Mouse (Mus musculus): ENCODE measurements around the gene Cygb. TPM values are rescaled to one million over a fixed set of nuclear protein-coding genes. Genes with fewer than 3 reads are reported as not detected.

Gene Cygb
- polyA plus RNA-seq, 2 experiments = 0.44 to 0.64 TPM

GRCm38 (mm10) chr11:116673410-116673809 lies 19.3 kb upstream of the Cygb start:
- TF ChIP-seq EP300 (IDR thresholded peaks at IDR 0.05; ENCODE audit: low read depth) = no peak
- TF ChIP-seq CTCF (IDR thresholded peaks at IDR 0.05; ENCODE audit: low read depth) = no peak
- peak overlapping the region; percentile 85 for H3K4me2 ChIP-seq (ENCODE audit: low read depth)
- peaks cover 47% of the 10 kb centered on the region for H3K36me3 ChIP-seq (replicated peaks; ENCODE audit: control insufficient read depth, insufficient read depth, low read depth)
- 70% methylated on average over 2 of the region's 2 CpGs for WGBS (ENCODE audit: insufficient replicate concordance)
- no peak for DNase-seq (ENCODE audit: low read depth in 3 of 3, low spot score in 3 of 3)
- no peaks in the 10 kb centered on the region for H3K27me3 ChIP-seq (ENCODE audit: control insufficient read depth, insufficient read depth, low read length)
- peak overlapping the region; percentile 94; the same call in 1 of the 2 replicates for H3K9ac ChIP-seq (replicated peaks)
- H3K4me1 ChIP-seq (replicated peaks; ENCODE audit: control insufficient read depth in 2 of 2, insufficient read depth in 2 of 2, low read length in 1 of 2) = peaks cover 13 to 22% of the 10 kb centered on the region in 2 experiments
- peak overlapping the region; percentile 56; the same call in 1 of the 2 replicates for H3K27ac ChIP-seq
- no peak for ATAC-seq (ENCODE audit: insufficient read depth)
- no peaks in the 10 kb centered on the region for H3K9me3 ChIP-seq (ENCODE audit: control insufficient read depth, low read length)
- H3K4me3 ChIP-seq (ENCODE audit: insufficient read depth in 1 of 2, low read depth in 2 of 2, low read length in 2 of 2) = peak overlapping the region; percentile 79 to 94; a peak in 3 of 4 replicates

- Histone ChIP-seq H3K36me3 (replicated peaks; ENCODE audit: control insufficient read depth, insufficient read depth, low read depth) (peaks cover 45% of the 10 kb centered on the region), H3K9me3 (ENCODE audit: control insufficient read depth, low read length) (no peaks in the 10 kb centered on the region), H3K27ac (peak overlapping the region; percentile 56), H3K4me2 (ENCODE audit: low read depth) (peak overlapping the region; percentile 85), H3K9ac (replicated peaks) (peak overlapping the region; percentile 94), H3K27me3 (ENCODE audit: control insufficient read depth, insufficient read depth, low read length) (no peaks in the 10 kb centered on the region), H3K4me3 (ENCODE audit: insufficient read depth in 1 of 2, low read depth in 2 of 2, low read length in 2 of 2) (peak overlapping the region; percentile 79 to 94), H3K4me1 (replicated peaks; ENCODE audit: control insufficient read depth in 2 of 2, insufficient read depth in 2 of 2, low read length in 1 of 2) (peaks cover 13 to 22% of the 10 kb centered on the region in 2 experiments)
- 10% methylated on average over 7 of the region's 7 CpGs for WGBS (ENCODE audit: insufficient replicate concordance)
- peak; percentile 29 to 47 (median 38) for DNase-seq (ENCODE audit: low read depth in 3 of 3, low spot score in 3 of 3)
- TF ChIP-seq CTCF (IDR thresholded peaks at IDR 0.05; ENCODE audit: low read depth) (no peak), EP300 (IDR thresholded peaks at IDR 0.05; ENCODE audit: low read depth) (no peak)
- no peak for ATAC-seq (ENCODE audit: insufficient read depth)
Observed at GRCm38 (mm10) chr11:116672595-116672994, 18.5 kb upstream of the Cygb start.

- no peaks in the 10 kb centered on the region for H3K9me3 ChIP-seq (ENCODE audit: control insufficient read depth, low read length)
- H3K36me3 ChIP-seq (replicated peaks; ENCODE audit: control insufficient read depth, insufficient read depth, low read depth) = peaks cover 41% of the 10 kb centered on the region
- peak overlapping the region; percentile 1 for H3K27ac ChIP-seq
- H3K4me1 ChIP-seq (replicated peaks; ENCODE audit: control insufficient read depth in 2 of 2, insufficient read depth in 2 of 2, low read length in 1 of 2) = peaks cover 13 to 22% of the 10 kb centered on the region in 2 experiments
- under 1% methylated on average over 24 of the region's 24 CpGs for WGBS (ENCODE audit: insufficient replicate concordance)
- TF ChIP-seq EP300 (IDR thresholded peaks at IDR 0.05; ENCODE audit: low read depth) = no peak
- no peak for TF ChIP-seq CTCF (IDR thresholded peaks at IDR 0.05; ENCODE audit: low read depth)
- peak overlapping the region; percentile 85 for H3K4me2 ChIP-seq (ENCODE audit: low read depth)
- peak overlapping the region; percentile 79 to 94 for H3K4me3 ChIP-seq (ENCODE audit: insufficient read depth in 1 of 2, low read depth in 2 of 2, low read length in 2 of 2)
- H3K9ac ChIP-seq (replicated peaks) = peak overlapping the region; percentile 94
- H3K27me3 ChIP-seq (ENCODE audit: control insufficient read depth, insufficient read depth, low read length) = no peaks in the 10 kb centered on the region
- DNase-seq (ENCODE audit: low read depth in 3 of 3, low spot score in 3 of 3) (no peak), ATAC-seq (ENCODE audit: insufficient read depth) (peak; percentile 3; the same call in 1 of the 2 replicates)
Observed at GRCm38 (mm10) chr11:116671845-116672434, 17.8 kb upstream of the Cygb start.

- ATAC-seq (ENCODE audit: insufficient read depth) (peak; percentile 87), DNase-seq (ENCODE audit: low read depth in 3 of 3, low spot score in 3 of 3) (peak; percentile 97 to 99 (median 98))
- TF ChIP-seq EP300 (IDR thresholded peaks at IDR 0.05; ENCODE audit: low read depth) = peak; percentile 65
- TF ChIP-seq CTCF (IDR thresholded peaks at IDR 0.05; ENCODE audit: low read depth) = peak; percentile 90
- H3K9ac ChIP-seq (replicated peaks) = peak overlapping the region; percentile 94
- peaks cover 13 to 22% of the 10 kb centered on the region in 2 experiments for H3K4me1 ChIP-seq (replicated peaks; ENCODE audit: control insufficient read depth in 2 of 2, insufficient read depth in 2 of 2, low read length in 1 of 2)
- H3K9me3 ChIP-seq (ENCODE audit: control insufficient read depth, low read length) = no peaks in the 10 kb centered on the region
- no peaks in the 10 kb centered on the region for H3K27me3 ChIP-seq (ENCODE audit: control insufficient read depth, insufficient read depth, low read length)
- peak overlapping the region; percentile 64 for H3K27ac ChIP-seq
- H3K4me3 ChIP-seq (ENCODE audit: insufficient read depth in 1 of 2, low read depth in 2 of 2, low read length in 2 of 2) = peak overlapping the region; percentile 79 to 94
- H3K4me2 ChIP-seq (ENCODE audit: low read depth) = peak overlapping the region; percentile 85
- WGBS (ENCODE audit: insufficient replicate concordance) = under 1% methylated on average over 45 of the region's 45 CpGs
- peaks cover 35% of the 10 kb centered on the region for H3K36me3 ChIP-seq (replicated peaks; ENCODE audit: control insufficient read depth, insufficient read depth, low read depth)
Observed at GRCm38 (mm10) chr11:116671112-116671844, 17.2 kb upstream of the Cygb start.

DNA sequence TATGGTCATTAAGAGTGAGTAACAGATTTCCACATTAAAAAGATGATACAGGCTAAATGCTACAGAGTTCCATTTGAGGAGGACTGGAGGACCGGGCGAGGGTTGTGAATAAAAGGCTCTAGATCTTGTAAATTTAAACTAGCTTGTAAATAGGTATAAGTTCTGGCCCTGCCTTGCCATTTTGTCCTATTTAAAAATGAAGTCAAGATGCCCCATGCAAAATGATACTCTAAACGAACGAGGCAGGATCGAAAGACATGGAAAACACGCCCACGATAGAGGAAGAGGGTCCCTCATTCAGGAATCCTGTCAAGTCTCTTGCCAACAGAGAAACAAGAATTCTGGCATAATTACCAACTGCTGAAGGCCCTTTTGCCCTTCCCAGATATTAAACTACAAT lies 16.3 kb upstream of the Cygb start:
- ATAC-seq (ENCODE audit: insufficient read depth) (no peak), DNase-seq (ENCODE audit: low read depth in 3 of 3, low spot score in 3 of 3) (no peak)
- 78% methylated on average over 7 of the region's 7 CpGs for WGBS (ENCODE audit: insufficient replicate concordance)
- Histone ChIP-seq H3K27ac (no peak overlapping the region), H3K9me3 (ENCODE audit: control insufficient read depth, low read length) (no peaks in the 10 kb centered on the region), H3K9ac (replicated peaks) (no peak overlapping the region), H3K4me2 (ENCODE audit: low read depth) (peak overlapping the region; percentile 85), H3K4me1 (replicated peaks; ENCODE audit: control insufficient read depth in 2 of 2, insufficient read depth in 2 of 2, low read length in 1 of 2) (peaks cover 13 to 22% of the 10 kb centered on the region in 2 experiments), H3K27me3 (ENCODE audit: control insufficient read depth, insufficient read depth, low read length) (no peaks in the 10 kb centered on the region), H3K4me3 (ENCODE audit: insufficient read depth in 1 of 2, low read depth in 2 of 2, low read length in 2 of 2) (no peak overlapping the region), H3K36me3 (replicated peaks; ENCODE audit: control insufficient read depth, insufficient read depth, low read depth) (peaks cover 26% of the 10 kb centered on the region)
- no peak for TF ChIP-seq EP300 (IDR thresholded peaks at IDR 0.05; ENCODE audit: low read depth)

Measured in liver, embryonic 14.5 days (tissue).